In genomic region chr13:41238035-41238804, GRCm38 (mm10) we compare ENCODE assay signal across 18 mouse cellular contexts. TPM values are rescaled to one million over a fixed set of nuclear protein-coding genes. Genes with fewer than 3 reads are reported as not detected.
A peak's percentile ranks its signal among the peaks of the same experiment; 100 is the strongest.
DNase-seq lines count a peak whose midpoint lies in the region; ATAC-seq and TF ChIP-seq lines count a peak whose summit lies in the region.
"Had no signal": no experiment of that assay in that cellular context is flagged by ENCODE, and none has a peak within 500 bp of the region (broad histone marks: within the 10 kb centered on the region; RNA-seq: fewer than 3 reads in every experiment).

No protein-coding gene starts in this region.

- no peaks in the 10 kb centered on the region for H3K4me1 ChIP-seq in hindbrain, embryonic 16.5 days (ENCODE audit: control insufficient read depth, insufficient read depth, low read depth, low read length)
- no peaks in the 10 kb centered on the region for H3K4me1 ChIP-seq in hindbrain, embryonic 11.5 days (replicated peaks; ENCODE audit: control insufficient read depth, insufficient read depth, low read length)
- no peaks in the 10 kb centered on the region for H3K4me1 ChIP-seq in forebrain, embryonic 14.5 days (ENCODE audit: control insufficient read depth, insufficient read depth, low read length)
- H3K4me1 ChIP-seq in intestine, postnatal 0 days (replicated peaks; ENCODE audit: control insufficient read depth, insufficient read depth, low read length): no peaks in the 10 kb centered on the region
- no peaks in the 10 kb centered on the region for H3K4me1 ChIP-seq in cerebellum, adult 2 months (ENCODE audit: control insufficient read depth, insufficient read depth, low read length)
- H3K4me1 ChIP-seq: kidney, embryonic 15.5 days; neural tube, embryonic 13.5 days had no signal

- no peak overlapping the region for H3K9ac ChIP-seq in hindbrain, embryonic 16.5 days (ENCODE audit: low read depth, low read length)
- H3K9ac ChIP-seq in hindbrain, embryonic 11.5 days (ENCODE audit: low read depth, low read length): no peak overlapping the region
- H3K9ac ChIP-seq in forebrain, embryonic 14.5 days (ENCODE audit: low read length): no peak overlapping the region
- H3K9ac ChIP-seq in intestine, postnatal 0 days (ENCODE audit: low read depth, low read length): no peak overlapping the region
- H3K9ac ChIP-seq: kidney, embryonic 15.5 days; neural tube, embryonic 13.5 days had no signal

- no peaks in the 10 kb centered on the region for H3K36me3 ChIP-seq in hindbrain, embryonic 16.5 days (ENCODE audit: control insufficient read depth, insufficient read depth, low read length)
- H3K36me3 ChIP-seq in hindbrain, embryonic 11.5 days (ENCODE audit: control insufficient read depth, insufficient read depth, low read length): no peaks in the 10 kb centered on the region
- no peaks in the 10 kb centered on the region for H3K36me3 ChIP-seq in forebrain, embryonic 14.5 days (ENCODE audit: control insufficient read depth, insufficient read depth, low read length)
- H3K36me3 ChIP-seq in intestine, postnatal 0 days (ENCODE audit: control insufficient read depth, insufficient read depth): no peaks in the 10 kb centered on the region
- H3K36me3 ChIP-seq: G1E; kidney, embryonic 15.5 days; neural tube, embryonic 13.5 days had no signal

- no peaks in the 10 kb centered on the region for H3K9me3 ChIP-seq in hindbrain, embryonic 16.5 days (ENCODE audit: control insufficient read depth, low read length)
- no peaks in the 10 kb centered on the region for H3K9me3 ChIP-seq in hindbrain, embryonic 11.5 days (ENCODE audit: control insufficient read depth, low read length)
- H3K9me3 ChIP-seq in forebrain, embryonic 14.5 days (replicated peaks; ENCODE audit: control insufficient read depth, low read length): no peaks in the 10 kb centered on the region
- H3K9me3 ChIP-seq in intestine, postnatal 0 days (ENCODE audit: control insufficient read depth): no peaks in the 10 kb centered on the region
- H3K9me3 ChIP-seq: G1E; kidney, embryonic 15.5 days; neural tube, embryonic 13.5 days had no signal

- no peak for TF ChIP-seq POLR2A in cerebellum, adult 2 months (IDR thresholded peaks at IDR 0.05; ENCODE audit: borderline replicate concordance, insufficient read depth, low read length)

- H3K27me3 ChIP-seq in hindbrain, embryonic 16.5 days (replicated peaks; ENCODE audit: control insufficient read depth, insufficient read depth, low read length): no peaks in the 10 kb centered on the region
- no peaks in the 10 kb centered on the region for H3K27me3 ChIP-seq in hindbrain, embryonic 11.5 days (ENCODE audit: control insufficient read depth, insufficient read depth, low read length)
- no peaks in the 10 kb centered on the region for H3K27me3 ChIP-seq in forebrain, embryonic 14.5 days (replicated peaks; ENCODE audit: control insufficient read depth, insufficient read depth, low read length)
- H3K27me3 ChIP-seq in intestine, postnatal 0 days (replicated peaks; ENCODE audit: control insufficient read depth, insufficient read depth, low read length): no peaks in the 10 kb centered on the region
- no peaks in the 10 kb centered on the region for H3K27me3 ChIP-seq in cerebellum, adult 2 months (ENCODE audit: control insufficient read depth, insufficient read depth, low read length)
- H3K27me3 ChIP-seq: neural tube, embryonic 13.5 days had no signal

- H3K4me3 ChIP-seq in hindbrain, embryonic 16.5 days (ENCODE audit: low read length): no peak overlapping the region
- H3K4me3 ChIP-seq in hindbrain, embryonic 11.5 days (ENCODE audit: low read depth, low read length): no peak overlapping the region
- H3K4me3 ChIP-seq in forebrain, embryonic 14.5 days (ENCODE audit: low read depth, low read length): no peak overlapping the region
- no peak overlapping the region for H3K4me3 ChIP-seq in intestine, postnatal 0 days (ENCODE audit: low read depth, low read length)
- no peak overlapping the region for H3K4me3 ChIP-seq in cerebellum, adult 2 months (replicated peaks; ENCODE audit: insufficient read depth, low read depth, low read length)
- H3K4me3 ChIP-seq: kidney, embryonic 15.5 days; neural tube, embryonic 13.5 days had no signal

- WGBS in hindbrain, embryonic 16.5 days: 81% methylated on average over 10 of the region's 10 CpGs
- WGBS in hindbrain, embryonic 11.5 days: 79% methylated on average over 10 of the region's 10 CpGs
- 79% methylated on average over 10 of the region's 10 CpGs for WGBS in forebrain, embryonic 14.5 days
- WGBS in intestine, postnatal 0 days: 67% methylated on average over 10 of the region's 10 CpGs
- 84% methylated on average over 10 of the region's 10 CpGs for WGBS in cerebellum, adult 2 months

- no peak overlapping the region for H3K4me2 ChIP-seq in hindbrain, embryonic 16.5 days (ENCODE audit: low read length)
- no peak overlapping the region for H3K4me2 ChIP-seq in hindbrain, embryonic 11.5 days (replicated peaks; ENCODE audit: low read depth, low read length)
- no peak overlapping the region for H3K4me2 ChIP-seq in forebrain, embryonic 14.5 days (ENCODE audit: low read length)
- peak overlapping the region; percentile 68 for H3K4me2 ChIP-seq in intestine, postnatal 0 days (replicated peaks; ENCODE audit: low read depth)
- H3K4me2 ChIP-seq: kidney, embryonic 15.5 days; neural tube, embryonic 13.5 days had no signal

- no peak overlapping the region for H3K27ac ChIP-seq in hindbrain, embryonic 16.5 days (ENCODE audit: low read depth, low read length)
- no peak overlapping the region for H3K27ac ChIP-seq in hindbrain, embryonic 11.5 days (ENCODE audit: low read depth, low read length)
- H3K27ac ChIP-seq in forebrain, embryonic 14.5 days (ENCODE audit: low read depth, low read length): no peak overlapping the region
- H3K27ac ChIP-seq in intestine, postnatal 0 days (ENCODE audit: low read depth, low read length): no peak overlapping the region
- H3K27ac ChIP-seq in cerebellum, adult 2 months (ENCODE audit: insufficient read depth, low read length): no peak overlapping the region
- H3K27ac ChIP-seq: kidney, embryonic 15.5 days; neural tube, embryonic 13.5 days had no signal

- no peak for TF ChIP-seq CTCF in intestine, postnatal 0 days (IDR thresholded peaks at IDR 0.05; ENCODE audit: low read depth)
- no peak for TF ChIP-seq CTCF in cerebellum, adult 2 months (IDR thresholded peaks at IDR 0.05; ENCODE audit: borderline replicate concordance, insufficient read depth, low read depth, low read length)

- DNase-seq in hindbrain, embryonic 11.5 days (ENCODE audit: low spot score): no peak
- DNase-seq in forebrain, embryonic 14.5 days (ENCODE audit: low spot score): no peak
- DNase-seq in heart, postnatal 4 days: no peak
- DNase-seq in cerebellum, adult 2 months: no peak
- DNase-seq: adrenal gland, postnatal 10 days; layer of hippocampus, adult 9-11 months; left cerebral cortex, postnatal 4 days; thymus, adult 18-20 months had no signal

- ATAC-seq in hindbrain, embryonic 16.5 days: peak; percentile 64
- no peak; the same call in 1 of the 2 replicates for ATAC-seq in hindbrain, embryonic 11.5 days (ENCODE audit: low FRiP score)
- peak; percentile 34; the same call in 1 of the 2 replicates for ATAC-seq in forebrain, embryonic 14.5 days
- ATAC-seq in intestine, postnatal 0 days: no peak
- ATAC-seq in megakaryocyte-erythroid progenitor cell, adult 5-6 weeks (replicated peaks; ENCODE audit: low FRiP score, low TSS enrichment, poor library complexity, severe bottlenecking): peak; percentile 39; the same call in 1 of the 2 replicates

RNA-seq across cellular contexts. Expression of gene Smim13, which starts 11.4 kb away (rescaled TPM):
- 28.5 and 31.3 TPM in 2 replicates for polyA plus RNA-seq in hindbrain, embryonic 16.5 days (2015; fragmentation: Nextera tagmentation; extraction: Ambion mirVana)
- 11.0 and 13.9 TPM in 2 replicates for polyA plus RNA-seq in hindbrain, embryonic 11.5 days (2014; fragmentation: Nextera tagmentation; extraction: Ambion mirVana)
- 18.3 and 20.1 TPM in 2 replicates for polyA plus RNA-seq in forebrain, embryonic 14.5 days (2014; fragmentation: Nextera tagmentation; extraction: Ambion mirVana)
- polyA plus RNA-seq in intestine, postnatal 0 days (2015; fragmentation: Nextera tagmentation; extraction: Ambion mirVana): 4.8 and 5.3 TPM in 2 replicates
- 24.5 and 26.4 TPM in 2 replicates for total RNA-seq in megakaryocyte-erythroid progenitor cell, adult 5-6 weeks (2014; fragmentation: Nextera tagmentation)
- total RNA-seq in megakaryocyte-erythroid progenitor cell, adult 5-6 weeks (2017): 23.5 and 28.6 TPM in 2 replicates
- total RNA-seq in heart, postnatal 4 days (2021): 10 to 100 TPM; 17.4 to 18.5 TPM
- polyA plus RNA-seq in cerebellum, adult 2 months (2012; rRNA removed): 70.5 and 76.2 TPM in 2 replicates

RNA-seq across cellular contexts. Expression of gene Elovl2, which starts 18.0 kb away (rescaled TPM):
- 36.4 and 43.1 TPM in 2 replicates for polyA plus RNA-seq in hindbrain, embryonic 16.5 days (2015; fragmentation: Nextera tagmentation; extraction: Ambion mirVana)
- polyA plus RNA-seq in hindbrain, embryonic 11.5 days (2014; fragmentation: Nextera tagmentation; extraction: Ambion mirVana): 37.3 and 45.6 TPM in 2 replicates
- 41.8 and 45.6 TPM in 2 replicates for polyA plus RNA-seq in forebrain, embryonic 14.5 days (2014; fragmentation: Nextera tagmentation; extraction: Ambion mirVana)
- polyA plus RNA-seq in intestine, postnatal 0 days (2015; fragmentation: Nextera tagmentation; extraction: Ambion mirVana): 5.6 and 6.5 TPM in 2 replicates
- not detected in 2 replicates for total RNA-seq in megakaryocyte-erythroid progenitor cell, adult 5-6 weeks (2014; fragmentation: Nextera tagmentation)
- total RNA-seq in megakaryocyte-erythroid progenitor cell, adult 5-6 weeks (2017): not detected in 2 replicates
- total RNA-seq in heart, postnatal 4 days (2021): under 1 TPM; 0.55 to 0.68 TPM
- 18.5 and 20.0 TPM in 2 replicates for polyA plus RNA-seq in cerebellum, adult 2 months (2012; rRNA removed)
- polyA plus RNA-seq: erythroblast, embryonic 14.5 days; G1E had no signal

RNA-seq across cellular contexts. Expression of gene Gm17364, which starts 35.6 kb away (rescaled TPM):
- polyA plus RNA-seq in hindbrain, embryonic 16.5 days (2015; fragmentation: Nextera tagmentation; extraction: Ambion mirVana): not detected in 2 replicates
- polyA plus RNA-seq in hindbrain, embryonic 11.5 days (2014; fragmentation: Nextera tagmentation; extraction: Ambion mirVana): not detected in 2 replicates
- polyA plus RNA-seq in forebrain, embryonic 14.5 days (2014; fragmentation: Nextera tagmentation; extraction: Ambion mirVana): not detected in 2 replicates
- polyA plus RNA-seq in intestine, postnatal 0 days (2015; fragmentation: Nextera tagmentation; extraction: Ambion mirVana): not detected in 2 replicates
- not detected in 2 replicates for total RNA-seq in megakaryocyte-erythroid progenitor cell, adult 5-6 weeks (2014; fragmentation: Nextera tagmentation)
- not detected in 2 replicates for total RNA-seq in megakaryocyte-erythroid progenitor cell, adult 5-6 weeks (2017)
- total RNA-seq in heart, postnatal 4 days (2021): not detected
- polyA plus RNA-seq in cerebellum, adult 2 months (2012; rRNA removed): not detected in 2 replicates
- total RNA-seq: adrenal gland, postnatal 10 days; G1E; gastrocnemius, adult 8-10 months; heart, adult 8-10 months; heart, postnatal 25 days; left cerebral cortex, postnatal 4 days had no signal
- polyA plus RNA-seq: erythroblast, embryonic 14.5 days; G1E; kidney, embryonic 15.5 days; neural tube, embryonic 13.5 days had no signal

Comparison
In these comparisons a context has a peak if more than half of its experiments do, and no peak if none do; other contexts are left out.
1. ATAC-seq: peak in hindbrain, embryonic 16.5 days (single experiment), forebrain, embryonic 14.5 days (single experiment) and megakaryocyte-erythroid progenitor cell, adult 5-6 weeks (single experiment); none in hindbrain, embryonic 11.5 days (single experiment) and intestine, postnatal 0 days (single experiment).